Mouse (Mus musculus) midbrain, postnatal 0 days (tissue): Measurements from ENCODE around the gene Tnfrsf23. TPM values are rescaled to one million over a fixed set of nuclear protein-coding genes. Genes with fewer than 3 reads are reported as not detected.

Experiments
- ATAC-seq: fragments of 200-750 bp; cut with Nextera tagmentation; 2 replicates; pipeline ENCODE4 v1.8.0; 2017; ENCODE audit warnings: moderate number of reproducible peaks, mild to moderate bottlenecking, moderate TSS enrichment, moderate library complexity; ENCODE audit not compliant: low FRiP score
- DNase-seq: peaks from one replicate; pipeline ENCODE4 v3.0.0-alpha.2; 2015; ENCODE audit warnings: low spot score
- H3K27ac ChIP-seq: fragments of 300-500 bp; sonication (generic); 2 replicates; pipeline ENCODE4 v1.5.1; 2014; ENCODE audit warnings: low read depth, mild to moderate bottlenecking, low read length, mixed read lengths
- H3K27me3 ChIP-seq: fragments of 300-500 bp; sonication (generic); 2 replicates; pipeline ENCODE4 v1.6.1; 2014; ENCODE audit warnings: low read length, control low read depth, mixed read lengths; ENCODE audit not compliant: insufficient read depth
- H3K36me3 ChIP-seq: fragments of 300-500 bp; sonication (generic); 2 replicates; pipeline ENCODE4 v1.6.1; 2014; ENCODE audit warnings: low read length, control low read depth, mixed read lengths; ENCODE audit not compliant: insufficient read depth
- H3K4me1 ChIP-seq: fragments of 300-500 bp; sonication (generic); 2 replicates; pipeline ENCODE4 v1.6.1; 2014; ENCODE audit warnings: mild to moderate bottlenecking, control low read depth, antibody characterized with exemption, low read length, mixed read lengths; ENCODE audit not compliant: insufficient read depth
- H3K4me2 ChIP-seq: fragments of 300-500 bp; sonication (generic); 2 replicates; pipeline ENCODE4 v1.6.1; 2014; ENCODE audit warnings: low read depth, mild to moderate bottlenecking, low read length, mixed read lengths; ENCODE audit not compliant: poor library complexity, severe bottlenecking
- H3K4me3 ChIP-seq: fragments of 300-500 bp; sonication (generic); 2 replicates; pipeline ENCODE4 v1.5.1; 2014; ENCODE audit warnings: low read depth, mild to moderate bottlenecking, low read length, moderate library complexity
- H3K9ac ChIP-seq: fragments of 300-500 bp; sonication (generic); replicated peaks from 2 replicates; pipeline ENCODE4 v1.6.1; 2014; ENCODE audit warnings: mild to moderate bottlenecking, low read length, moderate library complexity, mixed read lengths; ENCODE audit not compliant: poor library complexity, severe bottlenecking
- H3K9me3 ChIP-seq: fragments of 300-500 bp; sonication (generic); 2 replicates; pipeline ENCODE4 v1.6.1; 2016; ENCODE audit warnings: low read length, control low read depth
- CTCF ChIP-seq: IDR thresholded peaks from 2 replicates; pipeline ENCODE4 v1.5.1; 2016; ENCODE audit warnings: antibody characterized with exemption, mild to moderate bottlenecking
- WGBS: fragments of 180-500 bp; shearing (Covaris S2); extraction: QIAGEN DNeasy Blood & Tissue Kit; methylation state at CpG from one replicate; pipeline ENCODE4 v1.1.7; 2014; 5-methylcytosine and 5-hydroxymethylcytosine counted together
- polyA plus RNA-seq: library from polyadenylated mRNA; unstranded; fragments of >200 nt; fragmentation: Nextera tagmentation; extraction: Ambion mirVana; gene quantifications from 2 replicates; pipeline ENCODE4 v1.2.1, GENCODE M21; 2015
- total RNA-seq: library from RNA; depleted of rRNA; stranded (reverse); fragments of >200 nt; gene quantifications from 2 replicates; pipeline ENCODE4 v1.2.3, GENCODE M21; 2014

Tnfrsf23 gene
- total and polyA plus RNA-seq, 2 experiments from 2014 or later = 1.6 to 1.7 TPM

DNA sequence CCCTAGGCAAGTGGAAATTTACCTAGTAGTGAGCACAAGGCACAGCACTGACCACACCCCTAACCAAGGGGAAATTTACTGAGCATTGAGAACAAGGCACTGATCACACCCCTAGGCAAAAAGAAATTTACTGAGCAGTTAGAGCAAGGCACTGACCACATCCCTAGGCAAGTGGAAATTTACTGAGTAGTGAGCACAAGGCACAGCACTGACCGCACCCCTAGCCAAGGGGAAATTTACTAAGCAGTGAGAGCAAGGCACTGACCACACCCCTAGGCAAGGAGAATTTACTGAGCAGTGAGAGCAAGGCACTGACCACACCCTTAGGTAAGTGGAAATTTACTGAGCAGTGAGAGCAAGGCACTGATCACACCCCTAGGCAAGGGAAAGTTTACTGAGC is 49.0 kb downstream of the Tnfrsf23 start:
- H3K27ac ChIP-seq = no peak overlapping the region
- 95% methylated on average over 1 of the region's 1 CpGs for WGBS
- H3K36me3 ChIP-seq = no peaks in the 10 kb centered on the region
- no peak for TF ChIP-seq CTCF
- no peak for DNase-seq
- H3K9me3 ChIP-seq = no peaks in the 10 kb centered on the region
- no peaks in the 10 kb centered on the region for H3K4me1 ChIP-seq
- no peaks in the 10 kb centered on the region for H3K27me3 ChIP-seq
- H3K4me2 ChIP-seq = no peak overlapping the region
- ATAC-seq = no peak
- no peak overlapping the region for H3K4me3 ChIP-seq
- no peak overlapping the region for H3K9ac ChIP-seq

DNA sequence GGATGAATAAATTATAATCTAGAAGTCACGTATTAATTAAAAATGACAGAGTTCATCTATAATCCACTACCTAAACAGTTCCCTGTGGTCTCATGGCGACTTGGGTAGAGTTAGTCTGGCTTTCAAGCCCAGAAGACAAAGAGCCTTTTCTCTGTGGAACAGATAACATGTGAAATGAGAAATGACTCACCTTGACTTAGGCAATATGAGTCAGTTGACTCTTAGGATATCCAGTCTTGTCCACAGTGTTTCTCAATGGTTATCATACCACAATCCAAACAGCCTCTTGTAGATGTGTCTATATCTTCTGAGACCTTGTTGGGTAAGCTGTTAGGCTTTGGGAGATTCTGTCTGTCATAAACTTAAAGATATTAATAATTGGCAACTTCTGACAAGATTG is 54.2 kb downstream of the Tnfrsf23 start:
- no peak for ATAC-seq
- 61% methylated on average over 2 of the region's 2 CpGs for WGBS
- TF ChIP-seq CTCF = no peak
- DNase-seq = no peak
- H3K36me3 ChIP-seq = no peaks in the 10 kb centered on the region
- no peaks in the 10 kb centered on the region for H3K4me1 ChIP-seq
- no peak overlapping the region for H3K4me2 ChIP-seq
- H3K9ac ChIP-seq = no peak overlapping the region
- no peak overlapping the region for H3K27ac ChIP-seq
- H3K27me3 ChIP-seq = no peaks in the 10 kb centered on the region
- no peaks in the 10 kb centered on the region for H3K9me3 ChIP-seq
- no peak overlapping the region for H3K4me3 ChIP-seq

DNA sequence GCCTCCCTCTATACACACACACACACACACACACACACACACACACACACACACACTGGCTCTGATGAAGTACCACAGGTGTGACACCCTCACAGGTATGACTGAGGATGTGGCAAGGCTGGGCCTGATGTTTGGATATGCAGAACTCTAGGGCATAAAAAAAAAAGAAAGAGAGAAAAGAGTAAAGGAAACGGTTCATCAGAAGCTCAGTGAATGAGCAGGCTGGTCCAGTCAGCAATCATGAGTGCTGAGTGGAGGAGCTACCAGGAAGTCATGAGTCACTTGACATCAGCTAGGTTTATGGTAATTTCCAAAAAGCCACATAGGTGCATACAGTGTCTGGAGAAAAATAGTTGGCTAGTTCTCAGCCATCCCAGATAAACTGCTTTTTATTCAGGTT is 56.2 kb downstream of the Tnfrsf23 start:
- DNase-seq (no peak), ATAC-seq (no peak)
- Histone ChIP-seq H3K27ac (no peak overlapping the region), H3K9me3 (no peaks in the 10 kb centered on the region), H3K4me3 (no peak overlapping the region), H3K9ac (no peak overlapping the region), H3K27me3 (no peaks in the 10 kb centered on the region), H3K36me3 (no peaks in the 10 kb centered on the region), H3K4me2 (no peak overlapping the region), H3K4me1 (no peaks in the 10 kb centered on the region)
- 65% methylated on average over 1 of the region's 1 CpGs for WGBS
- TF ChIP-seq CTCF = no peak

DNA sequence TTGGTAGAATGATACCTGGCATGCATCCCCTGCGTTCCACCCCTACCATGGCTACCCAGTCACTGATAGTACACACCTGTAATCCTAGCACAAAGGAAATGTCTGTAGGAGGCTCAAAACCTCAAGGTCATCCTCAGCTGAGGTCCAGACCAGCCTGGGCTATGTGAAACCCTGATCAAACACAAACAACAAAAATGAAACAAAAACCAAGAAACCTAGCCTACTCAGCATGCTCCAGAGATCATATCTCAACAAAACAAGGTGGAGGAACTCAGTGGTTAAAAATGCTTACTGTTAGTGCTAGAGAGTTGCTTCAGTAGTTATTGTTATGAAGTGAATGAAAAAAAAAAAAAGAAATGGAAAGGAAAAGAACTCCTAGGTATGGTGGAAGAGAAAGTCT is 57.1 kb downstream of the Tnfrsf23 start, which contains the start of gene Tnfrsf26:
Tnfrsf26 (minus strand) TSS at position 183 of the 400 bp plus-strand sequence.
- DNase-seq (no peak), ATAC-seq (no peak)
- no peaks in the 10 kb centered on the region for H3K4me1 ChIP-seq
- H3K9me3 ChIP-seq = no peaks in the 10 kb centered on the region
- no peak for TF ChIP-seq CTCF
- H3K4me3 ChIP-seq = no peak within 1 kb of the TSS
- no peaks in the 10 kb centered on the region for H3K27me3 ChIP-seq
- H3K36me3 ChIP-seq = no peaks in the 10 kb centered on the region
- no peak within 1 kb of the TSS for H3K27ac ChIP-seq
- 91% methylated on average over 1 of the region's 1 CpGs for WGBS
- no peak within 1 kb of the TSS for H3K4me2 ChIP-seq
- H3K9ac ChIP-seq = no peak within 1 kb of the TSS

DNA sequence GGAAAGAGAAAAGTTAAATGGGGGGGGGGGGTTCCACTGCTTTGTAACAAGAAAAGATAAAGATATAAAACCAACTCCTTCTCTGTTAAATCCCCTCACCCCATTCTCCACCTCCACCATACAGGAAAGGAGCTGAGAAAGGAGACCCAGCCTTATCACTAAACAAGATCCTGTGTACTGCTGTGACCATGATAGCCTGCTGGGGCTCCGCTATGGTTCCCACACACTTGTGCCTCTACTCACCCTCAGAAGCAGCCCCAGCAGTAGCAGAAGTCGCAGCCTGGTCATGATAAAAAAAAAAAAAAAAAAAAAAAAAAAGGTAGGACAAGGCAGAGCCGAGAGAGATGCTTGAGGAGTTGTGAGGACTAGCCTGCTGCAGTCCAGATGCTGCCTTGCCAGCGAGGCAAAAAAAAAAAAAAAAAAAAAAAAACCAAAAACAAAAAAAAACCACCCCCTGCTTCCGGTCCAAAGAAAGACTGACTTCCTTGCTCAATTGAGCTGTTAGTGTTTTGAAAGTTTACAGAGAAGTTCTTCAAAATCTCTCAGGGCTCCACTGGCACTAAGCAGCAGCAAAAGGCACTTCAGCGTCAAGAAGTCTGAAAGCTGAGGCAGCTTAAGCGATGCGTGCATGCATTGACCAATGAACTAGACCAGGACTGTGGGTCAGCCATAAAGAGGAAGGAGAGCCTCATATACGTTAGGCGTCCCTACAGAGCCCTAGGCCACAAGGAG is 58.0 kb downstream of the Tnfrsf23 start:
- TF ChIP-seq CTCF = no peak
- H3K9ac ChIP-seq = no peak overlapping the region
- H3K27me3 ChIP-seq = no peaks in the 10 kb centered on the region
- 57% methylated on average over 10 of the region's 10 CpGs for WGBS
- DNase-seq (no peak), ATAC-seq (no peak)
- H3K27ac ChIP-seq = no peak overlapping the region
- no peaks in the 10 kb centered on the region for H3K9me3 ChIP-seq
- H3K4me1 ChIP-seq = no peaks in the 10 kb centered on the region
- no peak overlapping the region for H3K4me2 ChIP-seq
- no peaks in the 10 kb centered on the region for H3K36me3 ChIP-seq
- no peak overlapping the region for H3K4me3 ChIP-seq

DNA sequence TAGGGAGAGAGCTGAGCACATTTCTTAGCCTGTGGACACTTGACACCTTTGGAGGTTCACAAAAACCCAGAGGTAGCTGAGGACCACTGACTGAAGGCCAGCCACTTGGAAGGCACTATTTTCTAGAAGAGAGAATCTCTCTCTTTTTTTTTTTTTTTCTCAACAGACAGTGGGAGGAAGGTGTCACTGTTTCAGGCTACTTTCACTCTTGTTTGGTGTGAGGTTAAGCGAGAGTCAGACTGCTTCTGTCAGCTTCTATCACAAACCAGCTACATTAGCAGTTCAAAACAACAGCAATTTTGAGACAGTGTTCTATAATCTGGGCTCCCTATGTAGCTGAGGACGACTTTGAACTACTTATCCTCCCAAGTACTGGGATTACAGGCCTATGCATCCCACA is 59.5 kb downstream of the Tnfrsf23 start:
- no peak overlapping the region for H3K4me2 ChIP-seq
- no peaks in the 10 kb centered on the region for H3K4me1 ChIP-seq
- no peaks in the 10 kb centered on the region for H3K36me3 ChIP-seq
- no peaks in the 10 kb centered on the region for H3K27me3 ChIP-seq
- DNase-seq (no peak), ATAC-seq (no peak)
- H3K9me3 ChIP-seq = no peaks in the 10 kb centered on the region
- 69% methylated on average over 2 of the region's 2 CpGs for WGBS
- H3K27ac ChIP-seq = no peak overlapping the region
- H3K4me3 ChIP-seq = no peak overlapping the region
- no peak overlapping the region for H3K9ac ChIP-seq
- no peak for TF ChIP-seq CTCF
